Comparison of ENCODE assay signal across 18 mouse cellular contexts in the genomic region with DNA sequence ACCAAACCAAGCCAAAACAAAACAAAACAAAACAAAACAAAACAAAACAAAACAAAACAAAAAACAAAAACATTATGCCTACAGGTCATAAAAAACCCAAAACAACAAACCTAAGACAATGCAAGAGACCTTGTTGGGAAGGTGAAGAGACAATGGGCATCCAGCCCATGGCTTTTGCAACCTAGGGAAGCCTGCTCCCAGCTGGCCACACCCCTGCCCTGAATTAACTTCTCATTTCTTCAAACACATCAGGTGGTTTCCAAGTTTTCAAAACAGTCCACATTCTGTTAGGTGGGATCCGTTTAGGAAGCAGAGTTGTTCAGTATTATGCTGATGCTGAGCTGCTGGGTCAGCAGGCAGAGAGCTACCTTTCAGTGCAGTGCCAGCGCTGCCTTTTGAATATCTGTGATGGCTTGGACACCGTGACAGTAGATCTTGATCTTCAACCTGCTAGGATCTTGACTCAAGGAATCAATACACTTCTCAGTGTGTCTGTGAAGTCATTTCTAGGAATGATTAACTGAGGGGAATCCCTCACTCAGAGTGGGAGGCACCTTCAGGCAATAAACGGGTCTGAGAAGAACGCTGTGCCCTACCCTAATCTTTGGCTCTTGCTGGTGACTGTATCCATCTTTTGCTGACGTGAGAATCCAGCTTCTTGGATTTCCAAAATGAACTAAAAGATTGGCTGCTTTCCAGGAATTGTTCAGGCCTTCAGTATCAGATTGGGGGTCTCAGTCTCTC.
"Had no signal": no experiment of that assay in that cellular context is flagged by ENCODE, and none has a peak within 500 bp of the region (broad histone marks: within the 10 kb centered on the region; RNA-seq: fewer than 3 reads in every experiment).

No protein-coding gene starts in this region.

- H3K4me1 ChIP-seq: liver, embryonic 13.5 days; neural tube, embryonic 12.5 days; neural tube, embryonic 15.5 days had no signal

- DNase-seq: kidney, postnatal 14 days; kidney, postnatal 4 days; liver, embryonic 13.5 days; lung, adult 2 months; lung, postnatal 14 days; right cerebral cortex, adult 18-20 months; right cerebral cortex, postnatal 14 days; right cerebral cortex, postnatal 4 days; thymus, adult 2 months; thymus, postnatal 14 days; thymus, postnatal 4 days had no signal

- H3K36me3 ChIP-seq: liver, embryonic 13.5 days; midbrain, embryonic 12.5 days; midbrain, embryonic 15.5 days; neural tube, embryonic 12.5 days; neural tube, embryonic 15.5 days had no signal

- H3K27me3 ChIP-seq: liver, embryonic 13.5 days; midbrain, embryonic 12.5 days; midbrain, embryonic 15.5 days; neural tube, embryonic 12.5 days; neural tube, embryonic 15.5 days had no signal

- H3K9ac ChIP-seq: liver, embryonic 13.5 days; midbrain, embryonic 12.5 days; midbrain, embryonic 15.5 days; neural tube, embryonic 12.5 days; neural tube, embryonic 15.5 days had no signal

- H3K9me3 ChIP-seq: liver, embryonic 13.5 days; midbrain, embryonic 15.5 days; neural tube, embryonic 15.5 days had no signal

- H3K4me2 ChIP-seq: liver, embryonic 13.5 days; midbrain, embryonic 12.5 days; midbrain, embryonic 15.5 days; neural tube, embryonic 12.5 days; neural tube, embryonic 15.5 days had no signal

- H3K4me3 ChIP-seq: left cerebral cortex, adult 2 months; liver, embryonic 13.5 days; midbrain, embryonic 12.5 days; midbrain, embryonic 15.5 days; neural tube, embryonic 12.5 days; neural tube, embryonic 15.5 days had no signal

- H3K27ac ChIP-seq: left cerebral cortex, adult 2 months; liver, embryonic 13.5 days; macrophage; midbrain, embryonic 12.5 days; midbrain, embryonic 15.5 days; neural tube, embryonic 12.5 days; neural tube, embryonic 15.5 days; stomach, postnatal 0 days had no signal

- ATAC-seq: midbrain, embryonic 15.5 days had no signal
